In genomic region chr7:25203624-25204023, GRCm38 (mm10) we compare ENCODE assay signal across 12 mouse cellular contexts.
"Had no signal": no experiment of that assay in that cellular context is flagged by ENCODE, and none has a peak within 500 bp of the region (broad histone marks: within the 10 kb centered on the region; RNA-seq: fewer than 3 reads in every experiment).

No protein-coding gene starts in this region.

- DNase-seq: kidney, adult 18-20 months; lung, embryonic 14.5 days; lung, postnatal 10 days; retina, postnatal 1 day had no signal

- H3K4me1 ChIP-seq: limb, embryonic 15.5 days; midbrain, embryonic 10.5 days; neural tube, embryonic 13.5 days had no signal

- H3K4me3 ChIP-seq: intestine, embryonic 15.5 days; kidney, embryonic 15.5 days; left cerebral cortex, adult 2 months; limb, embryonic 15.5 days; liver, embryonic 12.5 days; midbrain, embryonic 10.5 days; neural tube, embryonic 13.5 days; stomach, embryonic 15.5 days had no signal

- H3K27me3 ChIP-seq: intestine, embryonic 15.5 days; kidney, embryonic 15.5 days; limb, embryonic 15.5 days; liver, embryonic 12.5 days; neural tube, embryonic 13.5 days; stomach, embryonic 15.5 days had no signal

- H3K27ac ChIP-seq: intestine, embryonic 15.5 days; kidney, embryonic 15.5 days; left cerebral cortex, adult 2 months; limb, embryonic 15.5 days; midbrain, embryonic 10.5 days; neural tube, embryonic 13.5 days; stomach, embryonic 15.5 days had no signal

- H3K9me3 ChIP-seq: intestine, embryonic 15.5 days; kidney, embryonic 15.5 days; limb, embryonic 15.5 days; liver, embryonic 12.5 days; midbrain, embryonic 10.5 days; neural tube, embryonic 13.5 days; stomach, embryonic 15.5 days had no signal
